Mouse (Mus musculus) heart, embryonic 14.5 days (tissue): ENCODE measurements around the gene Rassf5. TPM values are rescaled to one million over a fixed set of nuclear protein-coding genes. Genes with fewer than 3 reads are reported as not detected.

Experiments
- ATAC-seq: fragments of 200-750 bp; cut with Nextera tagmentation; 2 replicates; pipeline ENCODE4 v1.8.0; 2017; ENCODE audit warnings: low read depth, moderate TSS enrichment; ENCODE audit not compliant: insufficient number of reproducible peaks, insufficient read depth, low FRiP score
- H3K27ac ChIP-seq, 2 experiments: fragments of 200-500 bp in 1 of 2; fragments of 300-500 bp in 1 of 2; sonication (generic) in 1 of 2; replicated peaks in 1 of 2; 2 replicates each; pipeline ENCODE4 v1.5.1; 2012 to 2014; ENCODE audit warnings: low read depth in 2 of 2, low read length in 2 of 2, control low read depth in 1 of 2, mild to moderate bottlenecking in 1 of 2, mixed read lengths in 1 of 2; ENCODE audit not compliant: control insufficient read depth in 1 of 2, insufficient read depth in 1 of 2
- H3K27me3 ChIP-seq: fragments of 300-500 bp; sonication (generic); 2 replicates; pipeline ENCODE4 v1.6.1; 2014; ENCODE audit warnings: mild to moderate bottlenecking, low read length, control low read depth; ENCODE audit not compliant: control insufficient read depth, insufficient read depth
- H3K36me3 ChIP-seq: fragments of 300-500 bp; sonication (generic); 2 replicates; pipeline ENCODE4 v1.6.1; 2014; ENCODE audit warnings: mild to moderate bottlenecking, control low read depth, low read length, mixed read lengths; ENCODE audit not compliant: control insufficient read depth, insufficient read depth
- H3K4me1 ChIP-seq, 2 experiments: fragments of 200-500 bp in 1 of 2; fragments of 300-500 bp in 1 of 2; sonication (generic) in 1 of 2; 2 replicates each; pipeline ENCODE4 v1.6.1; 2012 to 2014; ENCODE audit warnings: low read length in 2 of 2, control low read depth in 1 of 2, mixed read lengths in 1 of 2; ENCODE audit not compliant: control insufficient read depth in 2 of 2, insufficient read depth in 2 of 2
- H3K4me2 ChIP-seq: fragments of 300-500 bp; sonication (generic); 2 replicates; pipeline ENCODE4 v1.6.1; 2014; ENCODE audit warnings: mild to moderate bottlenecking, low read length
- H3K4me3 ChIP-seq, 2 experiments: fragments of 200-500 bp in 1 of 2; fragments of 300-500 bp in 1 of 2; sonication (generic) in 1 of 2; 2 replicates each; pipeline ENCODE4 v1.5.1; 2012 to 2014; ENCODE audit warnings: low read length in 2 of 2, mild to moderate bottlenecking in 2 of 2, control low read depth in 1 of 2, low read depth in 1 of 2, moderate library complexity in 1 of 2; ENCODE audit not compliant: control insufficient read depth in 1 of 2, insufficient read depth in 1 of 2
- H3K9ac ChIP-seq: fragments of 300-500 bp; sonication (generic); 2 replicates; pipeline ENCODE4 v1.6.1; 2014; ENCODE audit warnings: mild to moderate bottlenecking, low read length
- H3K9me3 ChIP-seq: fragments of 300-500 bp; sonication (generic); 2 replicates; pipeline ENCODE4 v1.6.1; 2016; ENCODE audit warnings: low read length, control low read depth; ENCODE audit not compliant: control insufficient read depth
- WGBS: fragments of 180-500 bp; shearing (Covaris S2); extraction: QIAGEN DNeasy Blood & Tissue Kit; methylation state at CpG from one replicate; pipeline ENCODE4 v1.1.7; 2014; 5-methylcytosine and 5-hydroxymethylcytosine counted together
- polyA plus RNA-seq: library from polyadenylated mRNA; unstranded; fragments of >200 nt; fragmentation: Nextera tagmentation; extraction: Ambion mirVana; gene quantifications from 2 replicates; pipeline ENCODE4 v1.2.1, GENCODE M21; 2014

Rassf5 gene
- polyA plus RNA-seq, 1 experiment from 2014 or later: 19.3 TPM

GRCm38 (mm10) chr1:131198417-131198960 lies 46.6 kb downstream of the Rassf5 start:
- no peak for ATAC-seq
- Histone ChIP-seq H3K9me3 (no peaks in the 10 kb centered on the region), H3K4me3 (no peak overlapping the region), H3K27me3 (no peaks in the 10 kb centered on the region), H3K27ac (no peak overlapping the region), H3K9ac (no peak overlapping the region), H3K4me2 (no peak overlapping the region), H3K4me1 (peaks cover 11 to 16% of the 10 kb centered on the region in 2 experiments), H3K36me3 (no peaks in the 10 kb centered on the region)
- 84% methylated on average over 9 of the region's 9 CpGs for WGBS

DNA sequence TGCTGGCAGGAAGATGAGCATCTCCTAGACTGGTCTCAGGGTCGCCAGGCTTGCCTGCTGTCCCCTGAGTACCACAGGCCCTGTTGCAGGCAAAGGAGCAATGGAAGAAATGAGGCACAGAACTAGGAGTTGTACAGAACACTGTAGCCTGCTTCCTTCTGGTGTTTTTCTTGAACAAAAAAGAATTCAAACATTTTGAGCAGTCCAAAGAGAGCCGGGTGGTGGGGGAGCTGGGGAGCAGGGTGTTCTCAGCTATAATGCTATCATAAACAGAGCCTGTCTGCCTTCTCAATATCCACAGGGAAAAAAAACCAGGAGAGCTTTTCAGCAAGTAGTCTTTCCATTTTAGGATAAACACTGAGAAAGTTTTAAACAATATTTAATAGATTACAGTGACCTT lies 49.0 kb downstream of the Rassf5 start:
- no peaks in the 10 kb centered on the region for H3K27me3 ChIP-seq
- no peaks in the 10 kb centered on the region for H3K36me3 ChIP-seq
- no peak overlapping the region for H3K9ac ChIP-seq
- H3K4me2 ChIP-seq: no peak overlapping the region
- 66% methylated on average over 2 of the region's 2 CpGs for WGBS
- no peak overlapping the region for H3K27ac ChIP-seq
- H3K4me3 ChIP-seq: no peak overlapping the region
- H3K4me1 ChIP-seq: peaks cover 11 to 16% of the 10 kb centered on the region in 2 experiments
- ATAC-seq: no peak
- no peaks in the 10 kb centered on the region for H3K9me3 ChIP-seq

GRCm38 (mm10) chr1:131195653-131196052 lies 49.4 kb downstream of the Rassf5 start:
- Histone ChIP-seq H3K4me2 (no peak overlapping the region), H3K36me3 (no peaks in the 10 kb centered on the region), H3K9ac (no peak overlapping the region), H3K27ac (no peak overlapping the region), H3K4me1 (peaks cover 9 to 16% of the 10 kb centered on the region in 2 experiments), H3K27me3 (no peaks in the 10 kb centered on the region), H3K4me3 (no peak overlapping the region), H3K9me3 (no peaks in the 10 kb centered on the region)
- ATAC-seq: no peak
- WGBS: 82% methylated on average over 7 of the region's 7 CpGs

- no peak overlapping the region for H3K4me2 ChIP-seq
- no peaks in the 10 kb centered on the region for H3K36me3 ChIP-seq
- WGBS: 45% methylated on average over 3 of the region's 3 CpGs
- H3K9me3 ChIP-seq: no peaks in the 10 kb centered on the region
- peaks cover 9% of the 10 kb centered on the region in 2 experiments for H3K4me1 ChIP-seq
- no peak overlapping the region for H3K27ac ChIP-seq
- ATAC-seq: no peak
- H3K9ac ChIP-seq: no peak overlapping the region
- no peak overlapping the region for H3K4me3 ChIP-seq
- no peaks in the 10 kb centered on the region for H3K27me3 ChIP-seq
Measured at GRCm38 (mm10) chr1:131193746-131194145, 51.3 kb downstream of the Rassf5 start.

DNA sequence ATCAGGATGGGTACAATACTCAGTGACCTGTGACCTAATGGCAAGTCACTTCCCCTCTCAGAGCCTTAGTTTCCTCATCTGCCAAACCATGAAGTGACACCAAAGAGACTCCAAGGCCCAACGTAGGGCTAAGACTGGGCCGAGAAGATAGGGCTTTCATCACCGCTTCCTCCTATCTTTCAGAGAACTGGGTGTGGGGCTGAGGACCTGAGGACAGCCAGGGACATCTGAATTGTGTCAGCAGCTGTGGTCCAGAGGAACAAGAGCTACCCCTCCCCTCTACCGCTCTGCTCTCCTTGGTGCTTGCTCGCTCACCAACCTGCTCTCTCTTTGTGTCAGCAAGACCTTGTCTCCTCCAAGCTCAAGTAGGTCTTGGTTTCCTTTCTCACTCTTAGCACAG lies 56.4 kb downstream of the Rassf5 start:
- no peaks in the 10 kb centered on the region for H3K27me3 ChIP-seq
- ATAC-seq: no peak
- H3K27ac ChIP-seq: no peak overlapping the region
- WGBS: 50% methylated on average over 5 of the region's 5 CpGs
- no peak overlapping the region for H3K4me2 ChIP-seq
- H3K9ac ChIP-seq: no peak overlapping the region
- no peaks in the 10 kb centered on the region for H3K36me3 ChIP-seq
- H3K9me3 ChIP-seq: no peaks in the 10 kb centered on the region
- peaks cover 28 to 29% of the 10 kb centered on the region in 2 experiments for H3K4me1 ChIP-seq
- no peak overlapping the region for H3K4me3 ChIP-seq

GRCm38 (mm10) chr1:131187856-131188255 lies 57.2 kb downstream of the Rassf5 start:
- H3K4me3 ChIP-seq: no peak overlapping the region
- 91% methylated on average over 5 of the region's 5 CpGs for WGBS
- H3K36me3 ChIP-seq: no peaks in the 10 kb centered on the region
- no peak for ATAC-seq
- no peak overlapping the region for H3K27ac ChIP-seq
- H3K9me3 ChIP-seq: no peaks in the 10 kb centered on the region
- H3K4me1 ChIP-seq: peaks cover 28 to 30% of the 10 kb centered on the region in 2 experiments
- no peak overlapping the region for H3K9ac ChIP-seq
- no peaks in the 10 kb centered on the region for H3K27me3 ChIP-seq
- H3K4me2 ChIP-seq: no peak overlapping the region

DNA sequence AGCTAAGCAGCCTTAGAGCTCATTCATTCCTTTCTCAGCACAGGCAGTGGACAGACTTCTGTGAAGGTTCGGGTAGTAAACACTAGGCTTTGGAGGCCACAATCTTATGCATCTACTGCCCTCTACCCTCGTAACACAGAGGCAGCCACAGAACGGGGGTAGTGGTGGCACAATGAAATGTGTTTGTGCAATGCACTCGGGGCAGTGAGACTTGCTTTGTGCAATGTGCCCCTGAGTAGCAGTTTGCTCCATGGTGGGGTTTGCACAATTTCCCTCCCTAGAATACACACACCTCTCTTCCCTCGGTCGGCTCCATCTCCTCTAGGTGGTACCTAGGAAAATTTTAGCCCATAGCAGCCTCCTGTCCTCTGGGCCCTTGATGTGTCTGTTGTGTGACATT lies 58.1 kb downstream of the Rassf5 start:
- Histone ChIP-seq H3K27me3 (no peaks in the 10 kb centered on the region), H3K36me3 (no peaks in the 10 kb centered on the region), H3K4me2 (no peak overlapping the region), H3K27ac (no peak overlapping the region), H3K4me3 (no peak overlapping the region), H3K9ac (no peak overlapping the region), H3K4me1 (peaks cover 28 to 30% of the 10 kb centered on the region in 2 experiments), H3K9me3 (no peaks in the 10 kb centered on the region)
- 67% methylated on average over 6 of the region's 6 CpGs for WGBS
- no peak for ATAC-seq
